Mouse (Mus musculus) small intestine, adult 2 months (tissue): ENCODE measurements around the gene Scn4b. TPM values are rescaled to one million over a fixed set of nuclear protein-coding genes. Genes with fewer than 3 reads are reported as not detected.

ENCODE experiments used
- H3K27ac ChIP-seq: fragments of 200-500 bp; 2 replicates; pipeline ENCODE4 v1.5.1; 2012; ENCODE audit warnings: low read depth, low read length, control low read depth, inconsistent platforms; ENCODE audit not compliant: insufficient read depth
- H3K27me3 ChIP-seq: fragments of 200-500 bp; 2 replicates; pipeline ENCODE4 v1.6.1; 2012; ENCODE audit warnings: mild to moderate bottlenecking, moderate library complexity, low read length, inconsistent platforms; ENCODE audit not compliant: control insufficient read depth, insufficient read depth
- H3K36me3 ChIP-seq: fragments of 200-500 bp; 2 replicates; pipeline ENCODE4 v1.6.1; 2012; ENCODE audit warnings: mild to moderate bottlenecking, low read length, control low read depth, inconsistent platforms; ENCODE audit not compliant: control insufficient read depth, insufficient read depth
- H3K4me1 ChIP-seq: fragments of 200-500 bp; 2 replicates; pipeline ENCODE4 v1.6.1; 2012; ENCODE audit warnings: low read length, inconsistent platforms, mixed read lengths; ENCODE audit not compliant: control insufficient read depth, insufficient read depth, insufficient read length
- H3K4me3 ChIP-seq: fragments of 200-500 bp; 2 replicates; pipeline ENCODE4 v1.5.1; 2012; ENCODE audit warnings: low read depth, mild to moderate bottlenecking, control low read depth, inconsistent platforms, low read length, moderate library complexity
- CTCF ChIP-seq: fragments of 200-500 bp; IDR thresholded peaks from 2 replicates; pipeline ENCODE4 v1.5.1; 2012; ENCODE audit warnings: low read depth, mild to moderate bottlenecking, control low read depth, inconsistent platforms, low read length, moderate library complexity, mixed read lengths; ENCODE audit not compliant: insufficient replicate concordance, insufficient read length; ENCODE audit errors: extremely low read depth
- POLR2A ChIP-seq: fragments of 200-500 bp; IDR thresholded peaks from 2 replicates; pipeline ENCODE4 v1.6.1; 2012; ENCODE audit warnings: low read depth, mild to moderate bottlenecking, control low read depth, inconsistent platforms, low read length, moderate library complexity
- WGBS: fragments of 180-500 bp; shearing (Covaris S2); methylation state at CpG from one replicate; pipeline ENCODE4 v1.1.7; 2018; 5-methylcytosine and 5-hydroxymethylcytosine counted together
- polyA plus RNA-seq: library from polyadenylated mRNA; depleted of rRNA; stranded (reverse); fragments of >200 nt; gene quantifications from 2 replicates; pipeline ENCODE4 v1.2.3, GENCODE M21; 2012

Gene Scn4b
- polyA plus RNA-seq, 1 experiment = 0.06 TPM

DNA sequence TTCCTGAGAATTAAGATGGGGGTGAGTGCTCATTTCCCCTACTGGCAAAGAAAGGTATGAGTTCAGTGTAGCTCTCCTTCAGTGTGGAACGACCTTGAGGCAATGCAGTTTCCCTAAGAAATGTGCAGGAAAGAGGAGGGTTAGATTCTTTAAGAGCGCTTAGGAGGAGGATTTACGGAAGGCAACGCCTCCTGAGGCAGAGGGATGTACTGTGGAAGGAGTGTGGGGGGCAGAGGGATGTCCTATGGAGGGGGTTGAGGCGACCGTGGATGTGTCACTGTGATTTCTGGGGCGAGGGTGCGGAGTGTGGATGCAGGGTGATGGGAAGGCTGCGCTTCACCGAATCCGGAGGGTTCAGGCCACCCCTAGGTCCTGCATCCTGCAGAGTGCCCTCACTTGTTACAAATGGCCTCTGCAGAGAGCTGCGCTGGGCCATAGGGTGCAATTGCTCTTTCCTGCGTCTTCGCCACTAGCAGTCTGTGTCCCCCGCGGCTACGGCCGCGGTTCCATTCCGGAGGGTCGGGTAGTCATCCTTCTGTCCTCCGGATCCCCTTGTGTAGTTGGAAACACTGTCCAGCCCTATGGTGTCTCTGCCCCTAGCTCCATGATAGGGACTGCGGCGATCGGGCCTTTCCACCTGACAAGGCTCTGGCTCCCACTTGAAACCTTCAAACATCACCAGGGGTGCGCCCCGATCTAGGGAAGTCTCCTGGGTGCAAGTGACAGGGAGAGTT is 7.5 kb downstream of the Scn4b start:
- Histone ChIP-seq H3K4me3 (peak overlapping the region; percentile 50), H3K36me3 (no peaks in the 10 kb centered on the region), H3K27me3 (peaks cover 6% of the 10 kb centered on the region; the same call in 1 of the 2 replicates), H3K27ac (no peak overlapping the region), H3K4me1 (no peaks in the 10 kb centered on the region)
- TF ChIP-seq CTCF (no peak), POLR2A (0 out of 2 replicates have a peak, but pooled peaks have one; percentile 12)
- WGBS = 9% methylated on average over 27 of the region's 27 CpGs

DNA sequence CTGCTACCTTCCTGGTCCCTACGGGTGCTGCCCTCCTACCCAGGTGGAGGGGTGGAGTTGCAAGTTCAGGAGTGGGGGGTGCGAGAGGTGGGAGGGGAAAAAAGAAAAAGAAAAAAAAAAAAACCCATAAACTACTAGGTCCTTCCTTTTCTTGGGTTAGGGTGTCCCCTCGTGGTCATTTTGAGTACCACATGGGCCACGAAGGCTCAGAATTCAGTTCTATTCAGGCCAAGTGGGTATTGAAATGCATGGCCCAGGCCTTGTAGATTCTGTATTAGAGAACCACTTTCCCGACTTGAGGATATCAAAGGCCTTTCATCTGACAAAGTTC is 8.0 kb downstream of the Scn4b start:
- peak overlapping the region; percentile 50 for H3K4me3 ChIP-seq

GRCm38 (mm10) chr9:45150933-45151332 is 12.7 kb downstream of the Scn4b start:
- no peaks in the 10 kb centered on the region for H3K4me1 ChIP-seq
- peaks cover under 1% of the 10 kb centered on the region; the same call in 1 of the 2 replicates for H3K27me3 ChIP-seq
- 68% methylated on average over 1 of the region's 1 CpGs for WGBS
- no peaks in the 10 kb centered on the region for H3K36me3 ChIP-seq
- no peak overlapping the region for H3K27ac ChIP-seq
- TF ChIP-seq CTCF (no peak), POLR2A (no peak)
- no peak overlapping the region for H3K4me3 ChIP-seq

More for the DNA sequence above, 8.0 kb downstream of the Scn4b start:
- TF ChIP-seq POLR2A (no peak), CTCF (peak; percentile 63; the same call in 1 of the 2 replicates)
- no peak overlapping the region for H3K27ac ChIP-seq
- H3K36me3 ChIP-seq = no peaks in the 10 kb centered on the region
- 2% methylated on average over 5 of the region's 5 CpGs for WGBS
- peaks cover 6% of the 10 kb centered on the region; the same call in 1 of the 2 replicates for H3K27me3 ChIP-seq
- no peaks in the 10 kb centered on the region for H3K4me1 ChIP-seq

DNA sequence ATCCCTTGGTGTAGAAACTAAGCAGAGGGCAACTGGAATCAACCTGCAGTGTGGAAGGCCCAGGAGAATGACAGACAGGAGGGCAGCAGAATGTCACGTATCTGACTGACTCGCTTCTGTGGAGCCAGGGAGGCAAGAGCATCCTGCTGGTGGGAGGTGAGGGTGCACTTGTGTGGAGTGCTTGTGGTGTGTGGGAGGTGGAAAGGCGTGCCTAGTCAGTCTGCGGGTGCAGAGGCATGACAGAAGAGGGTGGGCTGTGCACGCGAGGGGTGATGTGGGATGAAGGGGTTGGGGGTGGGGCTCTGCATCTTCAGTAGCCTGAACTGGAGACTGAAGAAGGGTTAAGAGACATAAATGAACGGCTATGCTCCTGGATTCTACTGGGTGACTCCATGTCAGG is 15.2 kb downstream of the Scn4b start:
- TF ChIP-seq POLR2A (no peak), CTCF (no peak)
- Histone ChIP-seq H3K4me1 (no peaks in the 10 kb centered on the region), H3K4me3 (no peak overlapping the region), H3K36me3 (no peaks in the 10 kb centered on the region), H3K27me3 (no peaks in the 10 kb centered on the region), H3K27ac (no peak overlapping the region)
- 72% methylated on average over 7 of the region's 7 CpGs for WGBS

DNA sequence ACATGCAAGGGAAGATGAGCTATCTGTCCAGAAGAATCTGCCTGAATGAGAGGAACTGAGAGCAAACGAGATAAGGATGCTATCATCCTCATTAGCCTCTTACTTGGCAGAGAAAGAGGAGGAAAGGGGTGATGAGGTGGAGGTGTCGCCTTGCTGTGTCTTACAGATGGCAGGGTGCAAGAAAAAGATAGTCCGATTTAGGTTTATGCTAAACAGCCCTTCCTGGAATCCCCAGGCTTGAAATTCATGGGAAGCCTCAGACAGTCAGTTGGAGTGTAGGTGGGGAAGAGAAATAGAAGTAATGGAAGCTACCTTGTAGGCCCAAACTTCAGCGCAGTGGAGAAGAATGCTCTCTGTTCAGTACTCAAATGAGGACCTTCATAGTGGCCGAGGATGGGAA is 29.7 kb downstream of the Scn4b start:
- no peak overlapping the region for H3K4me3 ChIP-seq
- 73% methylated on average over 5 of the region's 5 CpGs for WGBS
- TF ChIP-seq POLR2A (no peak), CTCF (no peak)
- peaks cover 9% of the 10 kb centered on the region for H3K36me3 ChIP-seq
- no peaks in the 10 kb centered on the region for H3K27me3 ChIP-seq
- H3K27ac ChIP-seq = no peak overlapping the region
- no peaks in the 10 kb centered on the region for H3K4me1 ChIP-seq

GRCm38 (mm10) chr9:45170150-45170549 is 32.0 kb downstream of the Scn4b start:
- Histone ChIP-seq H3K4me1 (no peaks in the 10 kb centered on the region), H3K36me3 (peaks cover 24% of the 10 kb centered on the region), H3K27me3 (no peaks in the 10 kb centered on the region), H3K4me3 (no peak overlapping the region), H3K27ac (no peak overlapping the region)
- WGBS = 66% methylated on average over 5 of the region's 5 CpGs
- TF ChIP-seq POLR2A (no peak), CTCF (no peak)

GRCm38 (mm10) chr9:45171073-45171610 is 32.9 kb downstream of the Scn4b start:
- 92% methylated on average over 1 of the region's 1 CpGs for WGBS
- Histone ChIP-seq H3K27me3 (no peaks in the 10 kb centered on the region), H3K36me3 (peaks cover 29% of the 10 kb centered on the region), H3K27ac (no peak overlapping the region), H3K4me1 (no peaks in the 10 kb centered on the region), H3K4me3 (no peak overlapping the region)
- no peak for TF ChIP-seq CTCF
- TF ChIP-seq POLR2A = no peak
